Mouse (Mus musculus): ENCODE data around the gene Ybx2. TPM values are rescaled to one million over a fixed set of nuclear protein-coding genes. Genes with fewer than 3 reads are reported as not detected.

Gene Ybx2
- polyA plus RNA-seq, 1 experiment from 2014 or later, result 6.7 TPM

- peaks cover 30% of the 10 kb centered on the region for H3K27me3 ChIP-seq
- H3K9ac ChIP-seq, result no peak overlapping the region
- peaks cover 11% of the 10 kb centered on the region for H3K4me1 ChIP-seq (replicated peaks)
- H3K4me2 ChIP-seq, result no peak overlapping the region
- peaks cover 67% of the 10 kb centered on the region for H3K36me3 ChIP-seq
- ATAC-seq (ENCODE audit: low FRiP score, low read depth), result no peak
- WGBS, result 86% methylated on average over 3 of the region's 3 CpGs
- no peak overlapping the region for H3K27ac ChIP-seq (replicated peaks)
- no peaks in the 10 kb centered on the region for H3K9me3 ChIP-seq
- H3K4me3 ChIP-seq, result no peak overlapping the region
Observed at GRCm38 (mm10) chr11:69970775-69971174, 35.2 kb downstream of the Ybx2 start.

GRCm38 (mm10) chr11:69974907-69975306 is 39.3 kb downstream of the Ybx2 start:
- Histone ChIP-seq H3K27ac (replicated peaks) (no peak overlapping the region), H3K27me3 (no peaks in the 10 kb centered on the region), H3K9ac (no peak overlapping the region), H3K36me3 (peaks cover 67% of the 10 kb centered on the region), H3K4me1 (replicated peaks) (peaks cover 18% of the 10 kb centered on the region), H3K4me3 (no peak overlapping the region), H3K9me3 (no peaks in the 10 kb centered on the region), H3K4me2 (no peak overlapping the region)
- ATAC-seq (ENCODE audit: low FRiP score, low read depth), result no peak
- 96% methylated on average over 2 of the region's 2 CpGs for WGBS

GRCm38 (mm10) chr11:69976271-69976670 is 40.7 kb downstream of the Ybx2 start:
- Histone ChIP-seq H3K4me3 (no peak overlapping the region), H3K9ac (no peak overlapping the region), H3K4me2 (no peak overlapping the region), H3K27me3 (no peaks in the 10 kb centered on the region), H3K4me1 (replicated peaks) (peaks cover 18% of the 10 kb centered on the region), H3K36me3 (peaks cover 58% of the 10 kb centered on the region), H3K9me3 (no peaks in the 10 kb centered on the region), H3K27ac (replicated peaks) (no peak overlapping the region)
- no peak for ATAC-seq (ENCODE audit: low FRiP score, low read depth)
- 89% methylated on average over 4 of the region's 4 CpGs for WGBS

GRCm38 (mm10) chr11:69979827-69980195 is 44.2 kb downstream of the Ybx2 start:
- Histone ChIP-seq H3K4me3 (peak overlapping the region; percentile 100), H3K9ac (peak overlapping the region; percentile 100), H3K27ac (replicated peaks) (peak overlapping the region; percentile 100), H3K4me1 (replicated peaks) (peaks cover 40% of the 10 kb centered on the region), H3K9me3 (no peaks in the 10 kb centered on the region), H3K36me3 (peaks cover 34% of the 10 kb centered on the region), H3K27me3 (no peaks in the 10 kb centered on the region), H3K4me2 (peak overlapping the region; percentile 90)
- no peak for ATAC-seq (ENCODE audit: low FRiP score, low read depth)
- WGBS, result 4% methylated on average over 16 of the region's 16 CpGs

- Histone ChIP-seq H3K9me3 (no peaks in the 10 kb centered on the region), H3K4me1 (replicated peaks) (peaks cover 40% of the 10 kb centered on the region), H3K4me2 (peak overlapping the region; percentile 95), H3K27me3 (no peaks in the 10 kb centered on the region), H3K36me3 (peaks cover 34% of the 10 kb centered on the region), H3K4me3 (peak overlapping the region; percentile 100), H3K9ac (peak overlapping the region; percentile 100), H3K27ac (replicated peaks) (peak overlapping the region; percentile 100)
- WGBS, result under 1% methylated on average over 34 of the region's 60 CpGs
- ATAC-seq (ENCODE audit: low FRiP score, low read depth), result peak; percentile 95
Observed at GRCm38 (mm10) chr11:69980196-69981140, 44.9 kb downstream of the Ybx2 start.

- ATAC-seq (ENCODE audit: low FRiP score, low read depth), result peak; percentile 54; the same call in 1 of the 2 replicates
- under 1% methylated on average over 37 of the region's 43 CpGs for WGBS
Observed at GRCm38 (mm10) chr11:69981141-69981762, 45.7 kb downstream of the Ybx2 start, which contains the start of gene Ctdnep1. TSS of gene Ctdnep1 (plus strand) at chr11:69981156.

GRCm38 (mm10) chr11:69982225-69982624 is 46.6 kb downstream of the Ybx2 start, which contains the start of gene Elp5:
TSS of gene Elp5 (minus strand) at chr11:69982517.
- WGBS, result 65% methylated on average over 8 of the region's 8 CpGs
- H3K27ac ChIP-seq (replicated peaks), result peak within 1 kb of the TSS; percentile 100
- peak within 1 kb of the TSS; percentile 95 for H3K4me2 ChIP-seq
- H3K9ac ChIP-seq, result peak within 1 kb of the TSS; percentile 100
- peak within 1 kb of the TSS; percentile 100 for H3K4me3 ChIP-seq
- ATAC-seq (ENCODE audit: low FRiP score, low read depth), result no peak
- H3K27me3 ChIP-seq, result no peaks in the 10 kb centered on the region
- H3K4me1 ChIP-seq (replicated peaks), result peaks cover 40% of the 10 kb centered on the region
- H3K36me3 ChIP-seq, result peaks cover 27% of the 10 kb centered on the region
- H3K9me3 ChIP-seq, result no peaks in the 10 kb centered on the region

More at GRCm38 (mm10) chr11:69981141-69981762, 45.7 kb downstream of the Ybx2 start, which contains the start of gene Ctdnep1:
- Histone ChIP-seq H3K4me3 (peak within 1 kb of the TSS; percentile 100), H3K4me2 (peak within 1 kb of the TSS; percentile 95), H3K9ac (peak within 1 kb of the TSS; percentile 100), H3K4me1 (replicated peaks) (peaks cover 40% of the 10 kb centered on the region), H3K36me3 (peaks cover 32% of the 10 kb centered on the region), H3K27ac (replicated peaks) (peak within 1 kb of the TSS; percentile 100), H3K9me3 (no peaks in the 10 kb centered on the region), H3K27me3 (no peaks in the 10 kb centered on the region)

GRCm38 (mm10) chr11:69982877-69983276 is 47.3 kb downstream of the Ybx2 start:
- Histone ChIP-seq H3K27me3 (no peaks in the 10 kb centered on the region), H3K9ac (peak overlapping the region; percentile 100; the same call in 1 of the 2 replicates), H3K36me3 (peaks cover 29% of the 10 kb centered on the region), H3K4me3 (peak overlapping the region; percentile 100), H3K9me3 (no peaks in the 10 kb centered on the region), H3K4me1 (replicated peaks) (peaks cover 40% of the 10 kb centered on the region), H3K4me2 (peak overlapping the region; percentile 95), H3K27ac (replicated peaks) (no peak overlapping the region)
- WGBS, result 36% methylated on average over 5 of the region's 5 CpGs
- ATAC-seq (ENCODE audit: low FRiP score, low read depth), result no peak

GRCm38 (mm10) chr11:69983377-69983776 is 47.8 kb downstream of the Ybx2 start:
- 93% methylated on average over 4 of the region's 4 CpGs for WGBS
- peaks cover 36% of the 10 kb centered on the region for H3K4me1 ChIP-seq (replicated peaks)
- no peaks in the 10 kb centered on the region for H3K9me3 ChIP-seq
- no peaks in the 10 kb centered on the region for H3K27me3 ChIP-seq
- H3K4me3 ChIP-seq, result peak overlapping the region; percentile 100; the same call in 1 of the 2 replicates
- H3K9ac ChIP-seq, result peak overlapping the region; percentile 100; the same call in 1 of the 2 replicates
- H3K36me3 ChIP-seq, result peaks cover 34% of the 10 kb centered on the region
- peak overlapping the region; percentile 95; the same call in 1 of the 2 replicates for H3K4me2 ChIP-seq
- H3K27ac ChIP-seq (replicated peaks), result no peak overlapping the region
- ATAC-seq (ENCODE audit: low FRiP score, low read depth), result no peak

- 94% methylated on average over 8 of the region's 8 CpGs for WGBS
- H3K27ac ChIP-seq (replicated peaks), result no peak overlapping the region
- H3K9ac ChIP-seq, result no peak overlapping the region
- H3K4me2 ChIP-seq, result no peak overlapping the region
- H3K4me1 ChIP-seq (replicated peaks), result peaks cover 26% of the 10 kb centered on the region
- H3K9me3 ChIP-seq, result no peaks in the 10 kb centered on the region
- H3K36me3 ChIP-seq, result peaks cover 44% of the 10 kb centered on the region
- H3K4me3 ChIP-seq, result no peak overlapping the region
- no peak for ATAC-seq (ENCODE audit: low FRiP score, low read depth)
- no peaks in the 10 kb centered on the region for H3K27me3 ChIP-seq
Observed at GRCm38 (mm10) chr11:69984431-69984830, 48.8 kb downstream of the Ybx2 start.

GRCm38 (mm10) chr11:69989949-69990348 is 54.4 kb downstream of the Ybx2 start:
- no peak overlapping the region for H3K4me2 ChIP-seq
- peak overlapping the region; percentile 47; the same call in 1 of the 2 replicates for H3K27ac ChIP-seq (replicated peaks)
- no peak overlapping the region for H3K9ac ChIP-seq
- no peak overlapping the region for H3K4me3 ChIP-seq
- ATAC-seq (ENCODE audit: low FRiP score, low read depth), result no peak
- H3K27me3 ChIP-seq, result no peaks in the 10 kb centered on the region
- H3K36me3 ChIP-seq, result peaks cover 52% of the 10 kb centered on the region
- 88% methylated on average over 8 of the region's 8 CpGs for WGBS
- peaks cover 31% of the 10 kb centered on the region for H3K4me1 ChIP-seq (replicated peaks)
- no peaks in the 10 kb centered on the region for H3K9me3 ChIP-seq
